Mouse (Mus musculus) C2C12 (cell line): ENCODE measurements at regions not wholly inside any gene's neighbourhood (a gene's known extent, or its start where the extent isn't known, plus 50 kb on each side); places are given as distances from the start of the nearest gene placed in this dataset.

ENCODE experiments used
- H3K27me3 ChIP-seq: one replicate; pipeline ENCODE4 v1.6.1; 2011; ENCODE audit not compliant: control insufficient read depth, insufficient read depth, insufficient read length
- H3K36me3 ChIP-seq: one replicate; pipeline ENCODE4 v1.6.1; 2011; ENCODE audit not compliant: control insufficient read depth, insufficient read depth
- H3K4me3 ChIP-seq: one replicate; pipeline ENCODE4 v1.5.1; 2011; ENCODE audit warnings: mild to moderate bottlenecking, control low read depth; ENCODE audit not compliant: poor library complexity, insufficient read depth, severe bottlenecking
- H3K79me2 ChIP-seq: one replicate; pipeline ENCODE4 v1.6.1; 2011; ENCODE audit not compliant: control insufficient read depth, insufficient read depth
- H3K79me3 ChIP-seq: one replicate; pipeline ENCODE4 v1.6.1; 2011; ENCODE audit warnings: low read depth, control low read depth
- H3ac ChIP-seq: one replicate; pipeline ENCODE3; 2011; ENCODE audit warnings: low read depth; ENCODE audit not compliant: control insufficient read depth, insufficient read length
- CEBPB ChIP-seq: IDR thresholded peaks from one replicate; pipeline ENCODE4 v1.6.1; 2011; ENCODE audit warnings: low read depth, mild to moderate bottlenecking, control low read depth, moderate library complexity
- CTCF ChIP-seq: IDR thresholded peaks from one replicate; pipeline ENCODE4 v1.5.1; 2011; ENCODE audit not compliant: control insufficient read depth, insufficient read depth, insufficient read length
- FOSL1 ChIP-seq: IDR thresholded peaks from one replicate; pipeline ENCODE4 v1.8.0; 2011; ENCODE audit warnings: mild to moderate bottlenecking, low read length; ENCODE audit not compliant: poor library complexity, insufficient read depth, severe bottlenecking
- MAX ChIP-seq: IDR thresholded peaks from one replicate; pipeline ENCODE4 v1.6.1; 2011; ENCODE audit warnings: mild to moderate bottlenecking, control low read depth
- MYOD1 ChIP-seq: IDR thresholded peaks from one replicate; pipeline ENCODE4 v1.6.1; 2011; ENCODE audit warnings: low read depth; ENCODE audit not compliant: control insufficient read depth, insufficient read length
- MYOG ChIP-seq: IDR thresholded peaks from one replicate; pipeline ENCODE4 v1.6.1; 2011; ENCODE audit not compliant: control insufficient read depth, insufficient read length; ENCODE audit errors: extremely low read depth
- USF1 ChIP-seq: IDR thresholded peaks from one replicate; pipeline ENCODE4 v1.6.1; 2011; ENCODE audit warnings: low read depth, mild to moderate bottlenecking, control low read depth, moderate library complexity

DNA sequence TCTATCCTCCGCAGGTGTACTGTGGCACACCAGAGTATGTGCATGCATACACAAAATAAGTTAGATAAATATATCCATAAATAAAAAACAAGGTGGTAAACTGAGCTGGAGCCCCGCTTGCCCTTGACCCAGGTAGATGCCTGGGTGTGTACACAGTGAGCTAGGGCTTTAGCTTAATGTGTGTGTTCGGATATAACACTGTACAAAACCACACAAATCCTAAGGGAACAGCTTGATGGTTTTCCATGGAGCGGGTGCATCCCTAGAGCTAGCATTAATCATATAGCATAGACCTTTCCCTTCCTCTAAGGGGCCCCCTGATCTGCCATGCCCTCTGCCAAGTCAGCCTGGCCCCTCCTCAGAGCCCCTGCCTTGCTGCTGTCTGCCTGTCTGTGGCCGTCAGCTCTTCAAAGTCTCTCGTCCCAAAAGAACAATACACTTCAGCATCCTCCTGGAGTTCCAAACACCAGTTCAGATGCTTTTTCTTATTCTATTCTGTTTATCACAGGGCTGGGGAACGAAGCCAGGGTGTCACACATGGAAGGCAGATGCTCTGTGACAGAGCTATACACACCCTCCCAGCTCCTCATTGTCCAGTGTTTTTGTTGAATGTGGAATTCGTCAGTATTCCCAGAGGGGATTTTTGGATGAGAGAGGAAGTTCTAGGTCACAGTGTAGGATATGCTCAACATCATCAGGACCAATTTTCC lies 230.1 kb downstream of the Prdm2 start:
- H3K79me2 ChIP-seq, result no peaks in the 10 kb centered on the region
- H3K36me3 ChIP-seq, result no peaks in the 10 kb centered on the region
- no peaks in the 10 kb centered on the region for H3K79me3 ChIP-seq
- no peak overlapping the region for H3K4me3 ChIP-seq
- no peak overlapping the region for H3ac ChIP-seq
- TF ChIP-seq USF1 (no peak), FOSL1 (no peak), CEBPB (no peak), CTCF (no peak), MAX (no peak), MYOG (no peak)
- no peaks in the 10 kb centered on the region for H3K27me3 ChIP-seq

DNA sequence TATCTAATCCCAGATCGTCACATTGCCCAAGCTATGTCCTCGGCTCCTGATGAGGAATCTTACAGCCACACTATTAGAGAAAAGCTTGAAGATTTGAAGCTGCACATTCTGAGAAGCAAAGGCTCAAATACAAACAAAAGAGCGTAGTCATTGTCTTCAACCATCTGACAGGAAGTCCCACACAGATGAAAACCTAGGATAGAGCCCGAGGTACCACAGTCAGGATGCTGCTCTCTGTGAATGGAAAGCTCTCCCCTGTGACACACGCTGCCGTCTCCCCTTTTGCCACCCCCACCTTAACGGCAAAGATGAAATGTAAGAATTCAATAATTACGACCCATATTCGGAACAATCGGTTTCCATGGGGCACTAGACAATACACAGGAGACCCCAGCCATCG lies 237.2 kb downstream of the Prdm2 start:
- no peak for TF ChIP-seq CTCF
- no peak for TF ChIP-seq FOSL1
- TF ChIP-seq CEBPB, result no peak
- TF ChIP-seq MYOG, result no peak
- TF ChIP-seq USF1, result no peak
- TF ChIP-seq MAX, result no peak
- TF ChIP-seq MYOD1, result no peak
- Histone ChIP-seq H3K4me3 (no peak overlapping the region), H3ac (no peak overlapping the region), H3K27me3 (no peaks in the 10 kb centered on the region), H3K36me3 (no peaks in the 10 kb centered on the region), H3K79me2 (no peaks in the 10 kb centered on the region), H3K79me3 (no peaks in the 10 kb centered on the region)

DNA sequence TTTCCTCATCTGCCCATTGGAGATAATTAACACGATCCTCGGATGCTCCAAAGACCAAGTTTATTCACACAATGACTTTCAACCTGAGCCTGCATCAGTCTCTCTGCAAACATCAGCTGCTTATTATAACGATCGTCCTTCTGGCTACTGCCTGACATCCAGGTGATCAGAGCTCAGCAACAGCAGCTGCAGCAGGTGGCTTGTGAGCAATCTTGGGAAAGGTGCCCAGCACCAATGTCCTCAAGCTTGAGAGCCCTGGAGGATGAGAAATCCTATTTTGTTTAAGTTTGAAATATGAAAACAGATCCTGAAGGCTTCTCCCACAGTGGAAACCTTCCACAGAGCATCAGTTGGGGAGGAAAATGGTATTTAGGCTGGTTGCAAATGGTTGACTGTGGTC lies 242.8 kb downstream of the Prdm2 start:
- Histone ChIP-seq H3K79me2 (no peaks in the 10 kb centered on the region), H3K27me3 (no peaks in the 10 kb centered on the region), H3K4me3 (no peak overlapping the region), H3K79me3 (no peaks in the 10 kb centered on the region), H3K36me3 (no peaks in the 10 kb centered on the region), H3ac (no peak overlapping the region)
- no peak for TF ChIP-seq FOSL1
- TF ChIP-seq MYOG, result no peak
- TF ChIP-seq MAX, result no peak
- TF ChIP-seq CEBPB, result no peak
- no peak for TF ChIP-seq MYOD1
- no peak for TF ChIP-seq CTCF
- no peak for TF ChIP-seq USF1

DNA sequence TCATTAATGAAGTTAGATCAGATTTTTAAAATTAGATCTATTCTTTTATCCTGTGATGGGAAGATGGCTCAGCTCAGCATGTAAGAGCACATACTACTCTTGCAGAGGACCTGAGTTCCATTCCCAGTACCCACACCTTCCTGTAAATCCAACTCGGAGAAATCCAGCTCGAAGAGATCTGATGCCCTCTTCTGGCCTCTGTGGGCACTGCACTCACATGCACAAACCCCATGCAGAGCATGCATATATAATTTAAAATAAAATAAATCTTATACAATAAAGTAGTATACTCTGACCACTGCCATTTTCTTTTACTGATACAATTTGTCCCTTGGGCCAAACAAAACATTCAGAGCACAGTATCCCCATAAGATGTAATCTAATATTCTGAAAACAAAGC lies 245.2 kb downstream of the Prdm2 start:
- no peak overlapping the region for H3ac ChIP-seq
- H3K27me3 ChIP-seq, result no peaks in the 10 kb centered on the region
- H3K79me3 ChIP-seq, result no peaks in the 10 kb centered on the region
- H3K4me3 ChIP-seq, result no peak overlapping the region
- no peaks in the 10 kb centered on the region for H3K79me2 ChIP-seq
- TF ChIP-seq MYOD1, result no peak
- TF ChIP-seq CEBPB, result no peak
- no peak for TF ChIP-seq MAX
- TF ChIP-seq USF1, result no peak
- TF ChIP-seq FOSL1, result no peak
- no peak for TF ChIP-seq CTCF
- no peak for TF ChIP-seq MYOG
- H3K36me3 ChIP-seq, result no peaks in the 10 kb centered on the region

DNA sequence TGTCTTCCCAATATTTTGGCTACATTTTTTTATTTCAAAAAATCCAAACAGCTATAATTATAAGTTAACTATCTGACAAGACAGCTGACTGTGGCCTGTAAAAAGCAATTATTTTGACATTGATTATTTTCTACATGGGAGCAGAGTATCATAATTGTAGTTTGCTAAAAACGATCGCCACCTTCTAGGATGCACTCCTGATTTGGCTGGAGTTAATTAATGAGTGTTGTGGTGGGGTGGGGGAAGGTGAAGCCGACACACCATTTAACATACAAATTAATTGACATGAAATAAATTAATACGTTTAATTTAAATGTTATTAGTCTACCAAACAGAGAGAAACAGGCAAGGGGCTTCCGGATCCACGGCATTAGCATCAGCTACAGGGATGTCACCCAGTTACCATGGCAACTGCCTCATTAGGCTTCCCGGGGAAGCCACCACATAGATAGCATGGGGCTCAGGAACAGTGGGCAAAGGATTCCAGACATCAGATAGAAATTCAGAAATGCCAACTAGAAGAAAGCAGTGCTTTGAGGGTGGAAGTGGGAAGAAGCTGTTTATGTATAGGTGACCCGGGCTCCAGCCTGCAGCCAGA lies 255.9 kb downstream of the Prdm2 start:
- Histone ChIP-seq H3K79me3 (no peaks in the 10 kb centered on the region), H3K79me2 (no peaks in the 10 kb centered on the region), H3K27me3 (no peaks in the 10 kb centered on the region), H3K36me3 (no peaks in the 10 kb centered on the region), H3K4me3 (no peak overlapping the region), H3ac (no peak overlapping the region)
- TF ChIP-seq MAX, result no peak
- TF ChIP-seq MYOG, result no peak
- TF ChIP-seq FOSL1, result no peak

DNA sequence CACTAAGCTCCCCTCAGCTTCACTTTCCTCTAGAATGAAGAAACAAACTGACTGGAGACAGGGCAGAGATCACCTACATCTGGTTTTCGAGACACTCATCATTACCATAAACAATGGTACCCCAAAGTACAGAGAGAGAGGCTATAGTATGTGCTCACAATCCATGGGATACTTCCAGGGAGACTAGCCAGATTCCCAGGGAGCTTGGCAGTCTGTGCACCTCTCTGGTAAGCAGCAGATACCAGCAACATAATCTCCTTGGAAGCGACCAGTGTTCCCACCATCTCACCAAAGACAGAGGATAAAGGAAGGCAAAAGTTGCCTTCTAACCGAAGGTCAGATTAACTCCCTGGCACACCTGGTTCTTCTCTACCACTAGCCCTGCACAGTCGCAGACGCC lies 256.4 kb downstream of the Prdm2 start:
- TF ChIP-seq CTCF, result no peak
- H3ac ChIP-seq, result no peak overlapping the region

More for the DNA sequence above, 256.4 kb downstream of the Prdm2 start:
- Histone ChIP-seq H3K79me2 (no peaks in the 10 kb centered on the region), H3K27me3 (no peaks in the 10 kb centered on the region), H3K36me3 (no peaks in the 10 kb centered on the region), H3K79me3 (no peaks in the 10 kb centered on the region), H3K4me3 (no peak overlapping the region)
